Mouse (Mus musculus): ENCODE data around the gene Pidd1.
"Not testable (repeated sequence)": the region's sequence is repeated elsewhere in the genome, so short reads cannot be mapped to it uniquely, and the experiment has no call there.

The Pidd1 gene

GRCm38 (mm10) chr7:141413809-141414584 lies 29.8 kb downstream of the Pidd1 start, which contains the start of gene Gatd1:
Gene Gatd1, minus strand, starts transcription at chr7:141414136.
- peak; percentile 98 to 100 for DNase-seq (ENCODE audit: low spot score in 2 of 2)

DNA sequence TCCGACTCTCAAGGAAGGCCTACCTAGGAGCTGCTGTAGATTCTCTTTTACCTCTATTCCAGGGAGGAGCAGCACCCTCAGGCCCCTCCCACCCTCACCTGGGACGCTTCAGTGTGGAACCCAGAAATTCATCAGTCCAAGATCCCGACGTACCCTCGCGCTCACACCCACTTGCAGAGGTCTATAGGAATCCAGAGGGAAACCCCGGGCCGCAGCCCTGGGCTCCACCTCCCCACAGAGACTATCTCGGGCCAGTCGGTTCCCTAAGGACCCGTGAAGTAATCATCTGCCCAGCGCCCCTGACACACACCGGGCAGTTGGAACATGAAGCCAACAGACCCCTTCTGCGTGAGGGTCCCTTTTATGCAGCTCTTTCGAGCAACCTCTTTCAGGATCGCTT lies 30.5 kb downstream of the Pidd1 start:
- no peak for DNase-seq (ENCODE audit: low spot score in 2 of 2)

DNA sequence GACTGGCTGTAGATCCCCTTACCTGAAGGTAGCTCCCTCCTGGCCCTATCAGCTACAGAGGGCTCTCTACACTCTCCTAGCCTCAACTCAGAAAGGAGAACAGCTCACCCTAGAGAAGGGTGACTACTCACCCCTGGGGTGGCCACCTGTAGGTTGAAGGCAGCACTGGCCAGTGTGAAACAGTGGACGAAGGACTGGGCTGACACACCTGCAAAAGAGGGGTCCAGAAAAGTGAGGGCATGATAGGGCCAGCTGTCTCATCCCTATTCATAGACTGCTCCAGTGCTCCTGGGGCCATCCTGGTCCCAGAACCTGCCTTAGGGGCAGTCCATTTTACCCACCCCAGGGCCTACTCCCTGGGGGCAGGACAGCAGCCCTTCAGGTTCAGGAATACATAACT lies 32.2 kb downstream of the Pidd1 start:
- DNase-seq (ENCODE audit: low spot score in 2 of 2), result no peak

DNA sequence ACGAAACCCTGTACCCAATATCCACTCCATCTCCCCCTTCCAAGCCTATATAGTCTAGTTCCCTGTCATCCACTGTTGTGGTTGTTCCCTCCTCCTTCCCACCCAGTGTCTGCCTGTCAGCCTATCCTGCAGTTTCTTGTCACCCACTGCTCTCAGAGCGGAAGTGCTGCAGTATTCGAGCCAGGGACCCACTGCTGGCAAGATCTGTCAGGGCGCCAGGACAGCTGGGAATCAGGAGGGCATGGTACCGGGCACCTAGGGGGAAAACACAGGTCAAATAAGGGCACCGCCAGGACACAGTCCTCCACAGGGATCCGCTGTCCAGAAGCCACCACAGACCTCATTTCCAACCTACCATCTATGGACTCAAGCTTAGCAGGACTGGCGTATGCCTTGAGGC lies 33.2 kb downstream of the Pidd1 start:
- DNase-seq (ENCODE audit: low spot score in 2 of 2), result no peak

- peak; percentile 86 to 87 for DNase-seq (ENCODE audit: low spot score in 2 of 2)
Measured at GRCm38 (mm10) chr7:141408833-141409232, 35.0 kb downstream of the Pidd1 start.

GRCm38 (mm10) chr7:141407670-141408069 lies 36.2 kb downstream of the Pidd1 start:
- DNase-seq (ENCODE audit: low spot score in 2 of 2), result not testable (repeated sequence)

GRCm38 (mm10) chr7:141405466-141405865 lies 38.4 kb downstream of the Pidd1 start:
- no peak for DNase-seq (ENCODE audit: low spot score in 2 of 2)

DNA sequence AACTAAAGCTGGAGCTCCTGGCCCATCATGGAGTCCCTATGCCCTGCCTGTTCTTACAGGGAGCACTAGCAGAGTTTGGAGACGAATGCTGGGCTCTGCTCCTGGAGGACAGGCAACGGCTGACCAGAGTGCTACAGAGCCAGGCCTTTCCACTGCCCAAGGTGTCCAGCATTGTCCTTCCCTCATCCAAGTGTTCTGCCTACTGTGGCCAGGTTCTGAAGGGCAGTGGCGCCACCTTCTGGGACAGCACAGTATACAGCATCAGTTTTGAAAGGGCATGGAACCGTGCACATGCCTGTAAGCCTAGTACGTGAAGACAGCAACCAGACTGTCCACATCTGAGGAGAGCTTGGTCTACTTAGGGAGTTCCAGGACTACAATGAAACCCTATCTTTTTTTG lies 40.5 kb downstream of the Pidd1 start:
- DNase-seq (ENCODE audit: low spot score in 2 of 2), result peak in 1 of 2 experiments; percentile 51

- DNase-seq (ENCODE audit: low spot score in 2 of 2), result no peak
Measured at GRCm38 (mm10) chr7:141395348-141395747, 48.5 kb downstream of the Pidd1 start.

GRCm38 (mm10) chr7:141394771-141395170 lies 49.1 kb downstream of the Pidd1 start:
- peak in 1 of 2 experiments; percentile 61 for DNase-seq (ENCODE audit: low spot score in 2 of 2)

DNA sequence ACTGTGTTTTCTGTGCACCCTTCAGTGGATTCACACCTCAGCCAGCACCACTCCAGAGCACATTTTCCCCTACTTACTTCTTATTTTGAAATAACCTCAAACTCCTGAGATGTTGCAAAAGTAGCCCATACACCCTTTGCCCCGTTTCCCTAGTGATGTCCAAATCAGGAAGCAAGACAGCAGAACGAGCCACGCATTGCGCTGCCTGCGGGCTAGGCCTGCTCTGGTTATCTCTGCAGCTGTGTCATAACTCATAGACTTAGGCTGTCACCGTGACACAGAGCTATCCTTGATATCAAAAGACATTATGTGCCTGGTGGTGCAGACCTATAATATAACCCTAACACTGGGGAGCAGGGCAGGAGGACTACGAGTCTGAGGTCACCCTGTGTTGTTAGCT lies 49.7 kb downstream of the Pidd1 start:
- peak in 1 of 2 experiments; percentile 34 for DNase-seq (ENCODE audit: low spot score in 2 of 2)

DNA sequence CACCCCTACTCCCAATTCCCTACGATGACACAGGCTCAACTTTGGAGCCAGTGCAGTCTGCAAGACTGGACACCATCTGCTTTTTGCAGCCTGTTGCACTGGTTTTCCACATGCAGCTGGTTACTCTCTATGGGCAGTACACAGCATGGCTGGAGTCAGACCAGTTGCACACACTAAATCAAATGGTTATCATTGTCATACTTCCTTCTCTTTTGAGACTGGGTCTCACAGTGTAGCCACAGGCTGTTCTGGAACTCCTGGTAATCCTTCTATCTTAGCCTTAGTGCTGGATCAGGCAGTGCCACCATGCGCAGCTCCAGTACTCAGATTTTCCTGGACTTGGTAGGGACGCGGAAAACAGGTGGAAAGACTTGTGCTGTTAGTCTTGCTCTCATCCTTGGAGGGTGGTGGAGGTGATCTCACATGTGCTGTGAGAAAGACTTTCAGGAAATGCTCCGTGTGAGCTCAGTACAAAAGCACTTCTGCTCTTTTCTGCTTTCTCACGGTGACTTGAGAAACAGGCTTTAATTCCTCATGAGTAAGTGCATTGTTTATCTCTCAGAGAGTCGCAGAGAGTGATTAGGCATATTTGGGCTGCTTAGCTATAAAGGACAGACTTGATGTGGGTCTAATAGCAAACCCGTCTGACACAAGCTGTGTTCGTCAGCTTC lies 51.1 kb downstream of the Pidd1 start:
- DNase-seq (ENCODE audit: low spot score in 2 of 2), result no peak

DNA sequence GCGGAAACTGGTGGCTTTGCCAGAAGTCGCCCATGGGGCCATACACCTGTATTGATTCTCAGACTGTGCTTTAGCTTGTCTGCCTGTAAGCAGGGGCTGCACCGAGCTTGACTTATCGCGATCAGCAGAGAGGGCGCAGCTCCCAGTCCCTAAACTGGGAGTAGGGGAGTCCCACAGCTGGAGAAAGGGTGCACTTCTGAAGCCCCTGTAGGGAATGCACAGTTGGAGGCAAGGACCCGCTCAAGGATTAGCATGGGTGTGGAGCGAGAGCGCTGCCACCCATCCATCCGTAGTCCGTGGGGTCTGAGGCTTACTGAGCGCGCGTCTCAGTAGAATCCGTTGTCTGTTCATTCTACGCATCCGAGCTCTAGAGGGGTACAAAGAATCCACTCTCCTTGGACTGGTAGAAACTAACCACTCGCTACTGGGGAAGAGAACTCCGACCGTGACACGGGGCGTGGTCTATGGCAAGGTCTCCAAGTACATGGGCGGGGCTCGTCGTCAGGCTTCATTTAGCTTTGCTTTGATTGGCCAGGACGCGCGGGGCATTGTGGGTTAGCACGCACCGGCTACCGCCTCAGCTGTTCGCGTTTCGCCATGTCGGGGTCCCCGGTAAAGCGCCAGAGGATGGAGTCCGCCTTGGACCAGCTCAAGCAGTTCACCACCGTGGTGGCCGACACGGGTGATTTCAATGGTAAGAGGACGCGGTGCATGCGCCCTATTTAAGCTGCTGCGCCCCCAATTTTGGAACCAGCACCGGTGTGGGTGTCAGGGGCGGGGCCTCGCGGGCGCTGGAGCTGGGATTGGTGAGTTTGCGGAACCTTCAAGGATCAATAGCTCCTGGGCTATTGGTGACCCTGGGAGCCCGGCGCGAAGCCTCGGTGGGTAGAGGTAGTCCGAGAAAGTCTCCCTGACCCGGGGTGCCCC lies 51.9 kb downstream of the Pidd1 start, which contains the start of gene Taldo1:
Gene Taldo1 (plus strand): TSS at position 575 of the 927 bp plus-strand sequence.
- peak; percentile 95 to 97 for DNase-seq (ENCODE audit: low spot score in 2 of 2)

DNA sequence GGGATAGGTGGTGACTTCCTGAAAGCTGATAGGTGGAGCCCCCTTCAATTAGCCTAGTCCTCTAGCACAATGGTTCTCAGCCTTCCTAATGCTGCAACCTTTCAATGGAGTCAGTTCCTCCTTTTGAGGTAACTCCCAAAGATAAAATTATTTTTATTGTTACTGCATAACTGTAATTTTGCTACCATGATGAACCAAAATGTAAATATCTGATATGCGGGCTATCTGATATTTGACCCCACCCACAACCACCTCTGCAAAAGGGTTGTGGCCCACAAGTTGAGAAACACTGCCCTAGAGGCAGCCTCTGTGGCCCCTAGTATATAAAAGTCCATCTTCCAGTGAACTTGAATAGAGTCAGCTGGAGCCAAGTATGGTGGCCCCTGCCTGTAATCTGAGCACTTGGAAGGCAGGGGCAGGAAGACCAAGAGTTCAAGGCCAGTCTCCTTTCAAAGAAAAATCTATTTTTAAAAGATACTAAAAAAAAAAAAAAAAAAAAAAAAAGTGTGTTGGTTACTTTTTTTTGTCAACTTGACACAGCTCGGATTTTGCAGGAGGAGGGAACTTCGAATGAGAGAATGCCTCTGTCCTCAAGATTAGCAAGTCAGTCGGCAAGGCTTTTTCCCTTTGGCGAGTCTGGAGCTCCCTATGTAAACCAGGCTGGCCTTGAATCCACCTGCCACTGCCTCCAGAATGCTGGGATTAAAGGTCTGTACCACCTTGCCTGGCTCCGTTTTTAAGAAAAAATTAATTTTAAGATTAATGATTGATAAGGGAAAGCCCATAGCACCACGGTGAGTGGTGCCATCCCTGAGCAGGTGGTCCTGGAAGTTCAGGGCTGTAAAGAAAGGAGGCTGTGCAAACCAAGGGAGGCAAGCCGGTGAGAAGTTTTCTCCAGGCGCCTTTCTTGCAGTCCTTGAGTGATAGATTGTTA lies 53.2 kb downstream of the Pidd1 start:
- no peak for DNase-seq (ENCODE audit: low spot score in 2 of 2)

DNA sequence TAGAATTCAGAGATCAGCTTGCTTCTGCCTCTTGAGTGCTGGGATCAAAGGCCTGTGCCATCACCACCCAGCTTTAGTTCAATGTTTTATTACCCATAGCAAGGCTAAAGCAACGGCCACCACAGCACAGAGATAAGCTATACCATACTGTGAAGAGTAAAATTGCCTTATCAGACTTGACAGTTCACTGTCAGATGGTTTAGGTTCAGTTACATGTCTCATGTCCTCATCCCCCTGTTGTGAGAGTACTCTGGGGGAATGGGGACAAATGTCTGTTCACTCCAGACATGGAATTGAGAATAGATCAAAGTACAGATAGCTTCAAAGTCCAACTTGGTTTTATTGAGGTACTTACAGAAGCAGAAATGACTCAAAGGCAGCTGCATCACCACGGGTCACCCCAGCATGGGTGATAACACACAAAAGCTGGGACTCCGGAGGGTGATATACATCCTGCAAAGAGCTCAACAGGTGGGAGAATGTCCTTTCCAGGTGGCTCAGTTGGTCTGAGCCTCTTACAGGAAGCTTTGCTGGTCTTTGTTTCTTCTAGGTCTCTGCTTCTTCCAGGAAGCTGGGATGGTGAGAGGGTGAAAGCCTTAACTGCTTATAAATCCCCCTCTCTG lies 55.2 kb downstream of the Pidd1 start:
- no peak for DNase-seq (ENCODE audit: low spot score in 2 of 2)

All from urinary bladder, postnatal 36 days (tissue).